Mouse (Mus musculus): ENCODE data around the gene Mef2c.

- TF ChIP-seq CTCF (IDR thresholded peaks at IDR 0.05; ENCODE audit: low read depth) (no peak), EP300 (IDR thresholded peaks at IDR 0.05; ENCODE audit: low read depth) (no peak)
Measured at GRCm38 (mm10) chr13:83461556-83461955, 42.3 kb upstream of the Mef2c start.

Data from heart, postnatal 0 days (tissue).